Mouse (Mus musculus) embryonic fibroblast, embryonic 13.5 days (primary cell): ENCODE data around the gene Tbc1d2.
"Not testable (repeated sequence)": the region's sequence is repeated elsewhere in the genome, so short reads cannot be mapped to it uniquely, and the experiment has no call there.

ENCODE experiments used
- CTCF ChIP-seq: IDR thresholded peaks from 2 replicates; pipeline ENCODE4 v1.5.1; 2011; ENCODE audit warnings: mild to moderate bottlenecking, control low read depth, low read length, moderate library complexity, borderline replicate concordance; ENCODE audit not compliant: insufficient read depth
- POLR2A ChIP-seq: IDR thresholded peaks from 2 replicates; pipeline ENCODE4 v1.6.1; 2011; ENCODE audit warnings: low read depth, mild to moderate bottlenecking, control low read depth, low read length, moderate library complexity

DNA sequence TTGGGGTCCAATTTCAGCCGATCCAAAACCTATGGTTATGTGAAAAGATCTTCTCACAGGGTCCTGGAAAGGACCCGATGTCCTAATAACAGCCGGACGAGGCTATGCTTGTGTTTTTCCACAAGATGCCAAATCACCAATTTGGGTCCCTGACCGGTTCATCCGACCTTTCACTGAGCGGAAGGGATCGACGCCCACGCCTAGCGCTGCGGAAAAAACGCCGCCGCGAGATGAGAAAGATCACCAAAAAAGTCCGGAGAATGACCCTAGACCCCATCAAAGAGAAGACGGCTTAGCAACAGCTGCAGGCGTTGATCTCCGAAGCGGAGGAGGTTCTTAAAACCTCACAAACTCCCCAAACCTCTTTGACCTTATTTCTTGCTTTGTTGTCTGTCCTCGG, 68.4 kb downstream of the Tbc1d2 start:
- TF ChIP-seq CTCF, POLR2A: not testable (repeated sequence)
